8 mouse cellular contexts compared by ENCODE assay signal in the genomic region with DNA sequence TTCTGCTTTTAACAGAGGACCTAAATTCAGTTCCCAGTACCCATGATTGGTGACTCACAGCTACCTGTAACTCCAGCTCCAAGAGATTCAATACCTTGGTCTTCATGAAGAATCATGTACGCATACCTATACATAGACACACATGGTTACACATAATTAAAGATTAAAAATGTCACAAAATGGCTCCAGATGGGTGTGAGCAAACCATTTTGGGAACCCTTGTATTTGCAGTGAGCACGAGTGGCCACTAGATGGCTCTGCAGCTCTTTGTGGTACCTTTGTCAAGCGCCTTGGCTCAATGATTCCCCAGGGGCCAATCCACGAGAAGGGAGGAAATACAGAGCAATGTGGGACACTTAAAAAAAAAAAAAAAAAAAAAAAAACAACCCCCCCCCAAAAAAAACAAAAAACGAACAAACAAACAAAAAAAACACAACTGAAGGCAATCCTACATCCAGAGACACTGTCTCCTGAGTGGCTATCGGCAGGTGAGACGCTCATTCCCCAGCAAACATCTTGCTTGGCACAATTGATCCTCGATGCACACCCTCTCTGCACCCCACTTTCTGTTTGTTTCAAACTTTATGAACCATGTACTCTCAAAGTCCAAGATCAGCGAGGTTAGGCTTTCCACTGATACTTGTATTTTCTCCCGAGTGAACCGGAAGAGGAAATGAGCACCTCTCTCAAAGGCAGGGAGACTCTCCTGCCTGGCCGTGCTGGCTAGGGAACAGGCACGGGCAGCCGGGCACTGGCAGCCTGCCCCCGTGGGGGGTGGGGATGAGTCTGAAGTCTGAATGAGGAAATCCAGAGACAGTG. TPM values are rescaled to one million over a fixed set of nuclear protein-coding genes. Genes with fewer than 3 reads are reported as not detected.
A peak's percentile ranks its signal among the peaks of the same experiment; 100 is the strongest.
DNase-seq lines count a peak whose midpoint lies in the region; ATAC-seq and TF ChIP-seq lines count a peak whose summit lies in the region.

No protein-coding gene starts in this region.

- peak; percentile 99 for DNase-seq in CH12.LX (ENCODE audit: extremely low read depth)
- DNase-seq in c-Kit-positive CD71-negative TER-119-negative erythroid progenitor cells, embryonic 14.5 days (ENCODE audit: low read depth): peak; percentile 89
- peak; percentile 84 for DNase-seq in forebrain, embryonic 10.5 days (ENCODE audit: extremely low spot score, low spot score)
- DNase-seq in kidney, postnatal 14 days: peak; percentile 91
- peak; percentile 95 for DNase-seq in naive thymus-derived CD4-positive, alpha-beta T cell, adult 2 months (ENCODE audit: low read depth)
- DNase-seq in splenic B cell, adult 2 months (ENCODE audit: low read depth, low spot score): peak; percentile 94

- peaks cover 19% of the 10 kb centered on the region; the same call in 1 of the 2 replicates for H3K79me2 ChIP-seq in CH12.LX (replicated peaks; ENCODE audit: control insufficient read depth, extremely low read depth, insufficient read depth, poor library complexity, severe bottlenecking)

- TF ChIP-seq EP300 in CH12.LX (IDR thresholded peaks at IDR 0.05; ENCODE audit: low read length): no peak

- peaks cover 8 to 20% of the 10 kb centered on the region in 2 experiments for H3K4me1 ChIP-seq in CH12.LX (ENCODE audit: control insufficient read depth in 1 of 2, insufficient read depth in 2 of 2)
- peaks cover 6% of the 10 kb centered on the region for H3K4me1 ChIP-seq in forebrain, embryonic 10.5 days
- H3K4me1 ChIP-seq in heart, embryonic 15.5 days (replicated peaks): peaks cover 6% of the 10 kb centered on the region
- peaks cover 13% of the 10 kb centered on the region for H3K4me1 ChIP-seq in liver, embryonic 12.5 days

- dilution Hi-C loops in CH12.LX (cut with MboI; ENCODE audit: extremely low pct_ligation_motif_present, extremely low pct_unique_long_range_greater_than_20kb, low sequenced_read_pairs): no loop called here

- H3K4me2 ChIP-seq in CH12.LX (ENCODE audit: insufficient read depth, low read depth, poor library complexity, severe bottlenecking): peak overlapping the region; percentile 75
- H3K4me2 ChIP-seq in heart, embryonic 15.5 days: peak overlapping the region; percentile 79
- H3K4me2 ChIP-seq in liver, embryonic 12.5 days: peak overlapping the region; percentile 69

- peak overlapping the region; percentile 73 to 91 (median 73) for H3K4me3 ChIP-seq in CH12.LX (replicated peaks in 1 of 3; ENCODE audit: low read depth in 2 of 3, low read length in 2 of 3, poor library complexity in 1 of 3)
- H3K4me3 ChIP-seq in forebrain, embryonic 10.5 days: peak overlapping the region; percentile 47
- H3K4me3 ChIP-seq in heart, embryonic 15.5 days: peak overlapping the region; percentile 50
- peak overlapping the region; percentile 57 for H3K4me3 ChIP-seq in liver, embryonic 12.5 days

- no peaks in the 10 kb centered on the region for H3K9me3 ChIP-seq in CH12.LX (replicated peaks; ENCODE audit: low read length)
- no peaks in the 10 kb centered on the region for H3K9me3 ChIP-seq in forebrain, embryonic 10.5 days
- no peaks in the 10 kb centered on the region for H3K9me3 ChIP-seq in heart, embryonic 15.5 days (replicated peaks)
- no peaks in the 10 kb centered on the region for H3K9me3 ChIP-seq in liver, embryonic 12.5 days (replicated peaks)

- H3K27me3 ChIP-seq in CH12.LX (replicated peaks): no peaks in the 10 kb centered on the region
- H3K27me3 ChIP-seq in forebrain, embryonic 10.5 days (ENCODE audit: poor library complexity, severe bottlenecking): no peaks in the 10 kb centered on the region
- no peaks in the 10 kb centered on the region for H3K27me3 ChIP-seq in heart, embryonic 15.5 days
- H3K27me3 ChIP-seq in liver, embryonic 12.5 days (replicated peaks): no peaks in the 10 kb centered on the region
- no peaks in the 10 kb centered on the region for H3K27me3 ChIP-seq in splenic B cell, adult 2 months (ENCODE audit: control insufficient read depth, insufficient read depth, low read length, poor library complexity, severe bottlenecking)

- WGBS in forebrain, embryonic 10.5 days: 21% methylated on average over 15 of the region's 15 CpGs
- 10% methylated on average over 15 of the region's 15 CpGs for WGBS in heart, embryonic 15.5 days
- WGBS in liver, embryonic 12.5 days (ENCODE audit: insufficient replicate concordance): 10% methylated on average over 15 of the region's 15 CpGs

- H3K9ac ChIP-seq in CH12.LX (ENCODE audit: insufficient read depth, low read depth): peak overlapping the region; percentile 98
- H3K9ac ChIP-seq in heart, embryonic 15.5 days: peak overlapping the region; percentile 53
- peak overlapping the region; percentile 68 for H3K9ac ChIP-seq in liver, embryonic 12.5 days

- TF ChIP-seq CTCF in CH12.LX (conservative IDR thresholded peaks at IDR 0.05 in 1 of 2, IDR thresholded peaks at IDR 0.05 in 1 of 2; ENCODE audit: low read depth in 2 of 2, low read length in 2 of 2): peak; percentile 92 to 98

- TF ChIP-seq RAD21 in CH12.LX (IDR thresholded peaks at IDR 0.05; ENCODE audit: low read depth, low read length): peak; percentile 96

- ATAC-seq in heart, embryonic 15.5 days (replicated peaks; ENCODE audit: insufficient number of reproducible peaks, insufficient read depth, low FRiP score, low read depth): peak; percentile 62; the same call in 1 of the 2 replicates
- ATAC-seq in liver, embryonic 12.5 days: peak; percentile 82

- TF ChIP-seq POLR2A in CH12.LX (IDR thresholded peaks at IDR 0.05; ENCODE audit: low read depth, low read length): peak; percentile 88

- peaks cover 6 to 24% of the 10 kb centered on the region in 2 experiments for H3K36me3 ChIP-seq in CH12.LX (replicated peaks in 1 of 2; ENCODE audit: control insufficient read depth in 1 of 2, insufficient read depth in 1 of 2, low read length in 1 of 2)
- no peaks in the 10 kb centered on the region for H3K36me3 ChIP-seq in forebrain, embryonic 10.5 days (replicated peaks)
- H3K36me3 ChIP-seq in heart, embryonic 15.5 days: no peaks in the 10 kb centered on the region
- H3K36me3 ChIP-seq in liver, embryonic 12.5 days: no peaks in the 10 kb centered on the region
- H3K36me3 ChIP-seq in splenic B cell, adult 2 months (ENCODE audit: control insufficient read depth, insufficient read depth, low read length, poor library complexity, severe bottlenecking): no peaks in the 10 kb centered on the region

- peak overlapping the region; percentile 44 for H3K27ac ChIP-seq in CH12.LX (ENCODE audit: insufficient read depth, low read depth)
- H3K27ac ChIP-seq in forebrain, embryonic 10.5 days: peak overlapping the region; percentile 77
- H3K27ac ChIP-seq in heart, embryonic 15.5 days: peak overlapping the region; percentile 60
- peak overlapping the region; percentile 60 for H3K27ac ChIP-seq in liver, embryonic 12.5 days

- in situ Hi-C loops in CH12.LX (cut with MboI; ENCODE audit: low pct_ligation_motif_present, low pct_unique_long_range_greater_than_20kb, low sequenced_read_pairs): loop anchor here (5.0 to 10.0 kb wide), 2 partner anchors 37 to 299 kb away; a partner anchor contains a TSS

TF ChIP-seq in CH12.LX, 34 proteins besides CTCF, POLR2A, EP300 and RAD21 (continues in another document):
- TF ChIP-seq USF2 (conservative IDR thresholded peaks at IDR 0.05; ENCODE audit: low read depth, low read length) (no peak), RCOR1 (conservative IDR thresholded peaks at IDR 0.05; ENCODE audit: low read depth, low read length) (no peak), ZC3H11A (IDR thresholded peaks at IDR 0.05; ENCODE audit: low read depth, low read length) (peak; percentile 60), HCFC1 (IDR thresholded peaks at IDR 0.05; ENCODE audit: low read depth, low read length) (peak; percentile 68), SIN3A (IDR thresholded peaks at IDR 0.05; ENCODE audit: low read length) (peak; percentile 91), MAZ (IDR thresholded peaks at IDR 0.05; ENCODE audit: low read depth, low read length) (no peak; the same call in 1 of the 2 replicates), TBP (conservative IDR thresholded peaks at IDR 0.05; ENCODE audit: low read depth, low read length) (peak; percentile 75; the same call in 1 of the 2 replicates), ZKSCAN1 (IDR thresholded peaks at IDR 0.05; ENCODE audit: borderline replicate concordance, low read depth, low read length) (no peak), MAX (IDR thresholded peaks at IDR 0.05; ENCODE audit: low read length) (no peak), MEF2A (IDR thresholded peaks at IDR 0.05; ENCODE audit: borderline replicate concordance, low read depth, low read length) (peak; percentile 25), ZMIZ1 (IDR thresholded peaks at IDR 0.05; ENCODE audit: low read depth, low read length) (peak; percentile 73; the same call in 1 of the 2 replicates), NELFE (IDR thresholded peaks at IDR 0.05; ENCODE audit: low read depth, low read length) (peak; percentile 79), CHD1 (IDR thresholded peaks at IDR 0.05; ENCODE audit: low read depth, low read length) (peak; percentile 55; the same call in 1 of the 2 replicates), MYC (IDR thresholded peaks at IDR 0.05; ENCODE audit: low read depth, low read length) (peak; percentile 89), USF1 (IDR thresholded peaks at IDR 0.05; ENCODE audit: low read depth, low read length) (no peak)

RNA-seq across cellular contexts. Expression of a gene that starts 35.1 kb away (rescaled TPM):
- total RNA-seq in CH12.LX (2012; rRNA removed) (111 and 148 TPM in 2 replicates), CH12.LX (2014; rRNA removed) (128 and 133 TPM in 2 replicates)
- polyA plus RNA-seq in CH12.LX (2012; ENCODE audit: insufficient read length, low read depth): 108 and 131 TPM in 2 replicates
- 93.9 and 99.6 TPM in 2 replicates for polyA plus RNA-seq in forebrain, embryonic 10.5 days (2016; fragmentation: Nextera tagmentation; extraction: Ambion mirVana)
- polyA plus RNA-seq in heart, embryonic 15.5 days (2015; fragmentation: Nextera tagmentation; extraction: Ambion mirVana): 124 and 156 TPM in 2 replicates
- polyA plus RNA-seq in liver, embryonic 12.5 days (2016; fragmentation: Nextera tagmentation; extraction: Ambion mirVana): 108 and 112 TPM in 2 replicates

RNA-seq across cellular contexts. Expression of a gene that starts 40.8 kb away (rescaled TPM):
- total RNA-seq in CH12.LX (2012; rRNA removed) (1.3 and 1.7 TPM in 2 replicates), CH12.LX (2014; rRNA removed) (0.93 and 1.1 TPM in 2 replicates)
- 2.0 and 2.7 TPM in 2 replicates for polyA plus RNA-seq in CH12.LX (2012; ENCODE audit: insufficient read length, low read depth)
- polyA plus RNA-seq in forebrain, embryonic 10.5 days (2016; fragmentation: Nextera tagmentation; extraction: Ambion mirVana): 11.1 and 11.9 TPM in 2 replicates
- polyA plus RNA-seq in heart, embryonic 15.5 days (2015; fragmentation: Nextera tagmentation; extraction: Ambion mirVana): 6.5 and 6.7 TPM in 2 replicates
- 5.0 and 5.4 TPM in 2 replicates for polyA plus RNA-seq in liver, embryonic 12.5 days (2016; fragmentation: Nextera tagmentation; extraction: Ambion mirVana)

RNA-seq across cellular contexts. Expression of a gene that starts 56.6 kb away (rescaled TPM):
- total RNA-seq in CH12.LX (2012; rRNA removed) (27.0 and 31.8 TPM in 2 replicates), CH12.LX (2014; rRNA removed) (38.9 and 44.2 TPM in 2 replicates)
- 24.1 and 24.3 TPM in 2 replicates for polyA plus RNA-seq in CH12.LX (2012; ENCODE audit: insufficient read length, low read depth)
- polyA plus RNA-seq in forebrain, embryonic 10.5 days (2016; fragmentation: Nextera tagmentation; extraction: Ambion mirVana): 21.5 and 27.2 TPM in 2 replicates
- 10.9 and 13.1 TPM in 2 replicates for polyA plus RNA-seq in heart, embryonic 15.5 days (2015; fragmentation: Nextera tagmentation; extraction: Ambion mirVana)
- 17.3 and 19.1 TPM in 2 replicates for polyA plus RNA-seq in liver, embryonic 12.5 days (2016; fragmentation: Nextera tagmentation; extraction: Ambion mirVana)

Comparison
In these comparisons a context has a peak if more than half of its experiments do, and no peak if none do; other contexts are left out.
1. Peak in every context shown above with its lines: DNase-seq, ATAC-seq, H3K4me3 ChIP-seq and H3K27ac ChIP-seq.